Mouse (Mus musculus) megakaryocyte-erythroid progenitor cell, adult 5-6 weeks (primary cell): ENCODE data around the gene Olfr959. TPM values are rescaled to one million over a fixed set of nuclear protein-coding genes. Genes with fewer than 3 reads are reported as not detected.

Source experiments
- total RNA-seq, 2 experiments: library from RNA; stranded (forward) in 1 of 2; stranded (reverse) in 1 of 2; fragments of 200-1000, 215-1000 nt in 1 of 2; fragments of >200 nt in 1 of 2; fragmentation: Nextera tagmentation in 1 of 2; gene quantifications; 2 replicates each; pipeline ENCODE4 v1.2.3; 2014 to 2017

Olfr959 gene
- total RNA-seq, 2 experiments from 2014 or later, result not detected

Other genes starting within 250 kb of the Olfr959 start
- not detected in 2 replicates for gene Olfr948, start 249.5 kb downstream of the Olfr959 start, total RNA-seq (2014; fragmentation: Nextera tagmentation)
- not detected in 2 replicates for gene Olfr948, start 249.5 kb downstream of the Olfr959 start, total RNA-seq (2017)
- gene Olfr951, start 188.2 kb downstream of the Olfr959 start, total RNA-seq (2014; fragmentation: Nextera tagmentation), result not detected in 2 replicates
- gene Olfr951, start 188.2 kb downstream of the Olfr959 start, total RNA-seq (2017), result not detected in 2 replicates
- gene Olfr952, start 148.4 kb downstream of the Olfr959 start, total RNA-seq (2014; fragmentation: Nextera tagmentation), result not detected in 2 replicates
- not detected in 2 replicates for gene Olfr952, start 148.4 kb downstream of the Olfr959 start, total RNA-seq (2017)
- gene Olfr954, start 118.9 kb downstream of the Olfr959 start, total RNA-seq (2014; fragmentation: Nextera tagmentation), result not detected in 2 replicates
- gene Olfr954, start 118.9 kb downstream of the Olfr959 start, total RNA-seq (2017), result not detected in 2 replicates
- not detected in 2 replicates for gene Olfr955, start 103.6 kb downstream of the Olfr959 start, total RNA-seq (2014; fragmentation: Nextera tagmentation)
- not detected in 2 replicates for gene Olfr955, start 103.6 kb downstream of the Olfr959 start, total RNA-seq (2017)
- not detected in 2 replicates for gene Olfr44, start 81.6 kb downstream of the Olfr959 start, total RNA-seq (2014; fragmentation: Nextera tagmentation)
- not detected in 2 replicates for gene Olfr44, start 81.6 kb downstream of the Olfr959 start, total RNA-seq (2017)
- gene Olfr957, start 59.8 kb downstream of the Olfr959 start, total RNA-seq (2014; fragmentation: Nextera tagmentation), result not detected in 2 replicates
- gene Olfr957, start 59.8 kb downstream of the Olfr959 start, total RNA-seq (2017), result not detected in 2 replicates
- not detected in 2 replicates for gene Olfr958, start 21.5 kb downstream of the Olfr959 start, total RNA-seq (2014; fragmentation: Nextera tagmentation)
- gene Olfr958, start 21.5 kb downstream of the Olfr959 start, total RNA-seq (2017), result not detected in 2 replicates
- gene AW551984, start 28.8 kb upstream of the Olfr959 start, total RNA-seq (2014; fragmentation: Nextera tagmentation), result not detected in 2 replicates
- gene AW551984, start 28.8 kb upstream of the Olfr959 start, total RNA-seq (2017), result not detected in 2 replicates
- gene Olfr148, start 35.1 kb upstream of the Olfr959 start, total RNA-seq (2014; fragmentation: Nextera tagmentation), result not detected in 2 replicates
- not detected in 2 replicates for gene Olfr148, start 35.1 kb upstream of the Olfr959 start, total RNA-seq (2017)
- gene Olfr960, start 45.8 kb upstream of the Olfr959 start, total RNA-seq (2014; fragmentation: Nextera tagmentation), result not detected in 2 replicates
- not detected in 2 replicates for gene Olfr960, start 45.8 kb upstream of the Olfr959 start, total RNA-seq (2017)
- gene Olfr961, start 69.5 kb upstream of the Olfr959 start, total RNA-seq (2014; fragmentation: Nextera tagmentation), result not detected in 2 replicates
- not detected in 2 replicates for gene Olfr961, start 69.5 kb upstream of the Olfr959 start, total RNA-seq (2017)
- gene Olfr963, start 91.6 kb upstream of the Olfr959 start, total RNA-seq (2014; fragmentation: Nextera tagmentation), result not detected in 2 replicates
- gene Olfr963, start 91.6 kb upstream of the Olfr959 start, total RNA-seq (2017), result not detected in 2 replicates
- gene Olfr149, start 131.5 kb upstream of the Olfr959 start, total RNA-seq (2014; fragmentation: Nextera tagmentation), result not detected in 2 replicates
- not detected in 2 replicates for gene Olfr149, start 131.5 kb upstream of the Olfr959 start, total RNA-seq (2017)
- gene Olfr965, start 135.8 kb upstream of the Olfr959 start, total RNA-seq (2014; fragmentation: Nextera tagmentation), result not detected in 2 replicates
- gene Olfr965, start 135.8 kb upstream of the Olfr959 start, total RNA-seq (2017), result not detected in 2 replicates
- gene Olfr150, start 155.4 kb upstream of the Olfr959 start, total RNA-seq (2014; fragmentation: Nextera tagmentation), result not detected in 2 replicates
- gene Olfr150, start 155.4 kb upstream of the Olfr959 start, total RNA-seq (2017), result not detected in 2 replicates
- gene Olfr967, start 170.7 kb upstream of the Olfr959 start, total RNA-seq (2014; fragmentation: Nextera tagmentation), result not detected in 2 replicates
- not detected in 2 replicates for gene Olfr967, start 170.7 kb upstream of the Olfr959 start, total RNA-seq (2017)
- not detected in 2 replicates for gene Olfr968, start 207.7 kb upstream of the Olfr959 start, total RNA-seq (2014; fragmentation: Nextera tagmentation)
- not detected in 2 replicates for gene Olfr968, start 207.7 kb upstream of the Olfr959 start, total RNA-seq (2017)
- not detected in 2 replicates for gene Olfr969, start 215.4 kb upstream of the Olfr959 start, total RNA-seq (2014; fragmentation: Nextera tagmentation)
- not detected in 2 replicates for gene Olfr969, start 215.4 kb upstream of the Olfr959 start, total RNA-seq (2017)
- not detected in 2 replicates for gene Olfr970, start 233.3 kb upstream of the Olfr959 start, total RNA-seq (2014; fragmentation: Nextera tagmentation)
- gene Olfr970, start 233.3 kb upstream of the Olfr959 start, total RNA-seq (2017), result not detected in 2 replicates